Mouse (Mus musculus) left cerebral cortex, adult 6 months (tissue): ENCODE measurements around the gene Mmp12. TPM values are rescaled to one million over a fixed set of nuclear protein-coding genes. Genes with fewer than 3 reads are reported as not detected.

Source experiments
- long read RNA-seq, 2 experiments: library from polyadenylated mRNA; unstranded; transcript quantifications; one replicate each; pipeline ENCODE4 v2.0.0; 2019 to 2020
- polyA plus RNA-seq: library from polyadenylated mRNA; unstranded; fragments of <200 nt; fragmentation: Nextera tagmentation; gene quantifications from 2 replicates; pipeline ENCODE4 v1.2.3, GENCODE M21; 2021

Mmp12 gene
- polyA plus RNA-seq, result 0.13 TPM in 1 of 2 replicates, not detected in the other
- long read RNA-seq, experiment 1, result 0 reads
- long read RNA-seq, experiment 2, result 0 reads

DNA sequence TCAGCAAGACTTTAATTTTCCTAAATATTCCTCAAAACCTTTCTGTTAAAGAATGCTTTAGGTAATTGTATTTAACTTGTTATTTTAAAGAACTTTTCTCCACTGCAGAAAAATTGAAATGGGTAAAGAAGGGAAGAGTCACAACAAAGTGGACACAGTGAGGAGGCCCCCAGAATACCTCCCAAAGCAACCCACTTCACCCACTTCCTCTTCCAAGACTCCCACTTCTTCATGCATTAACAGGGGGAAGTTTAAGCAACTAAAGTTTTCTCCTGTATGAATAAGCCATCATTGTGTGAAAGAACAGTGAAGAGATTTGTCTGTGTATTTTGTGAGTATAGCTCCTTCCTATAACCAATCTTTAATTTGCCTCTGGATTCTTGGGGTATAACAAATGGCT lies at the start of gene Mmp12:
Gene Mmp12 (plus strand): TSS at position 275 of the 400 bp plus-strand sequence.

DNA sequence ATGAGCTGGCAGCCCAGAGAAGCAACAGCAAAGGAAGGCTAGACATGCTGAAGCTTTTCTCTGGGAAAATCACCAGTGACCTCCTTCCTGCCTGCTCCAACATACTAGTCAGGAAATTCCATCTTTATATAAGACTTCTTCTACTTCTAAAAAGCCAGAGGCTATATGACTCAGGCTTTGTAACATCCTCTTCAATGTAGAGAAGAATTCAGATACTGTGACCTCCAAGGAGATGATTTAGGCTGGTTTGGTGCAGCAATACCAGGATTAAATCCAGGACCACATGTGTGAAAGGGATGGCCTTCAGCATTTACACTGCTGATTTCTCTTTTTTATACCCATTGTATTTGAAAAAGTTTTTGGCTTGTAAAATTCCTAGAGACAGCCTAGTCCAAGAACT lies 43.8 kb downstream of the Mmp12 start, which contains the start of gene Mmp1b:
Gene Mmp1b (minus strand): TSS at position 101 of the 400 bp plus-strand sequence.

Other genes with a start within 250 kb of the Mmp12 start
- gene Dync2h1, start 159.9 kb upstream of the Mmp12 start, polyA plus RNA-seq, result 4.8 and 5.8 TPM in 2 replicates
- gene Dcun1d5, start 159.9 kb upstream of the Mmp12 start, polyA plus RNA-seq, result 21.4 and 75.5 TPM in 2 replicates
- gene Mmp13, start 71.9 kb upstream of the Mmp12 start, polyA plus RNA-seq, result not detected in 2 replicates
- not detected in 2 replicates for gene Mmp1b, start 43.7 kb downstream of the Mmp12 start, polyA plus RNA-seq
- gene Mmp3, start 101.4 kb downstream of the Mmp12 start, polyA plus RNA-seq, result not detected in 2 replicates
- not detected in 2 replicates for gene Mmp10, start 158.0 kb downstream of the Mmp12 start, polyA plus RNA-seq
- not detected in 2 replicates for gene Mmp8, start 214.1 kb downstream of the Mmp12 start, polyA plus RNA-seq
- gene Mmp27, start 227.0 kb downstream of the Mmp12 start, polyA plus RNA-seq, result not detected in 2 replicates